Mouse (Mus musculus) lung, adult 2 months (tissue): ENCODE measurements at regions not wholly inside any gene's neighbourhood (a gene's known extent, or its start where the extent isn't known, plus 50 kb on each side); places are given as distances from the start of the nearest gene placed in this dataset.

Experiments used
- CTCF ChIP-seq: fragments of 200-500 bp; IDR thresholded peaks from 2 replicates; pipeline ENCODE4 v1.5.1; 2011; ENCODE audit warnings: mild to moderate bottlenecking, low read length, control low read depth; ENCODE audit not compliant: insufficient read depth
- POLR2A ChIP-seq: fragments of 200-500 bp; IDR thresholded peaks from 2 replicates; pipeline ENCODE4 v1.6.1; 2011; ENCODE audit warnings: low read depth, mild to moderate bottlenecking, control low read depth, low read length, borderline replicate concordance; ENCODE audit errors: extremely low read depth

DNA sequence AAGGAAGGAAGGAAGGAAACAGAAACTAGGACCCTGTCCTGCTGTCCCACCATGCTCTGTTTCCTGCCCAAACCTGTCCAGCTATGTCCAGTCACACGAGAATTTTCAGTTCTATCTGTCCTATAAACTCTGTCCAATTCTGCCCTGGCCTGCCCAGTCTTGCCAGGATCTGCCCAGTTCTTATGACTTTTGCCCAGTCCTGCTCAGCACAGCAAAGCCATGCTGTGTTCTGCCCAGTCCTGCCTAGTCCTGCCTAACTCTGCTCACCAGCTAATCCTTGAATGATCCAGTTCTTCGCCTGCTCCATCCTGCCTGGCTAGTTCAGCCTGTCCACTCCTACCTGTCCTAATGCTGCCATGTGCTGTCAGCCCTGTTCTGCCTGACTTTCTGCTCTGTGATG is 57.3 kb upstream of the Alk start:
- TF ChIP-seq POLR2A, result no peak
- no peak for TF ChIP-seq CTCF
